Mouse (Mus musculus) layer of hippocampus, adult 9-10 months (tissue): ENCODE data around the gene Mdfi.
A peak's percentile ranks its signal among the peaks of the same experiment; 100 is the strongest.
"Not testable (repeated sequence)": the region's sequence is repeated elsewhere in the genome, so short reads cannot be mapped to it uniquely, and the experiment has no call there.

Experiments
- DNase-seq: peaks from one replicate; pipeline ENCODE4 v3.0.0; 2022; ENCODE audit warnings: low spot score

The Mdfi gene

GRCm38 (mm10) chr17:47834482-47834767, at the start of gene Mdfi:
Mdfi (minus strand) TSS chr17:47834691.
- no peak for DNase-seq

GRCm38 (mm10) chr17:47883099-47883498, 48.6 kb upstream of the Mdfi start:
- no peak for DNase-seq

GRCm38 (mm10) chr17:47881330-47881729, 46.8 kb upstream of the Mdfi start:
- DNase-seq = no peak

- no peak for DNase-seq
These were observed 44.7 kb upstream of the Mdfi start for GRCm38 (mm10) chr17:47879207-47879606.

GRCm38 (mm10) chr17:47878378-47879089, 44.0 kb upstream of the Mdfi start:
- DNase-seq = no peak

- no peak for DNase-seq
These were observed 43.4 kb upstream of the Mdfi start for GRCm38 (mm10) chr17:47877715-47878377.

- no peak for DNase-seq
These were observed 42.6 kb upstream of the Mdfi start for GRCm38 (mm10) chr17:47876776-47877714.

GRCm38 (mm10) chr17:47873341-47873791, 38.9 kb upstream of the Mdfi start:
- DNase-seq = peak; percentile 96

GRCm38 (mm10) chr17:47872311-47873011, 38.0 kb upstream of the Mdfi start:
- no peak for DNase-seq

GRCm38 (mm10) chr17:47869874-47870273, 35.4 kb upstream of the Mdfi start:
- no peak for DNase-seq

GRCm38 (mm10) chr17:47866037-47866436, 31.5 kb upstream of the Mdfi start:
- DNase-seq = no peak

GRCm38 (mm10) chr17:47864496-47864895, 30.0 kb upstream of the Mdfi start:
- peak; percentile 49 for DNase-seq

GRCm38 (mm10) chr17:47863437-47863836, 28.9 kb upstream of the Mdfi start:
- no peak for DNase-seq

- DNase-seq = no peak
These were observed 28.5 kb upstream of the Mdfi start for GRCm38 (mm10) chr17:47863023-47863422.

- DNase-seq = no peak
These were observed 21.1 kb upstream of the Mdfi start for GRCm38 (mm10) chr17:47855544-47855943.

- DNase-seq = no peak
These were observed 20.4 kb upstream of the Mdfi start for GRCm38 (mm10) chr17:47854908-47855307.

- no peak for DNase-seq
These were observed 19.3 kb upstream of the Mdfi start for GRCm38 (mm10) chr17:47853760-47854159.

- no peak for DNase-seq
These were observed 18.8 kb upstream of the Mdfi start for GRCm38 (mm10) chr17:47853336-47853735.

GRCm38 (mm10) chr17:47851798-47852360, 17.4 kb upstream of the Mdfi start:
- DNase-seq = not testable (repeated sequence)

GRCm38 (mm10) chr17:47850639-47851314, 16.3 kb upstream of the Mdfi start:
- no peak for DNase-seq

- DNase-seq = no peak
These were observed 15.5 kb upstream of the Mdfi start for GRCm38 (mm10) chr17:47850035-47850434.
